Mouse (Mus musculus) ES-E14 (cell line): Measurements from ENCODE around the gene Tor3a.

ENCODE experiments used
- CHD2 ChIP-seq: IDR thresholded peaks from 2 replicates; pipeline ENCODE4 v1.6.1; 2014; ENCODE audit warnings: mild to moderate bottlenecking, low read depth, low read length, inconsistent platforms
- HCFC1 ChIP-seq: IDR thresholded peaks from 2 replicates; pipeline ENCODE4 v1.6.1; 2012; ENCODE audit warnings: low read length, inconsistent platforms, borderline replicate concordance; ENCODE audit not compliant: insufficient read depth
- MAFK ChIP-seq: IDR thresholded peaks from 2 replicates; pipeline ENCODE4 v1.6.1; 2014; ENCODE audit warnings: mild to moderate bottlenecking, low read depth, low read length, inconsistent platforms; ENCODE audit not compliant: insufficient read depth
- ZC3H11A ChIP-seq: IDR thresholded peaks from 2 replicates; pipeline ENCODE4 v1.6.1; 2012; ENCODE audit warnings: low read depth, mild to moderate bottlenecking, inconsistent platforms, low read length, borderline replicate concordance
- ZNF384 ChIP-seq: IDR thresholded peaks from 2 replicates; pipeline ENCODE4 v1.6.1; 2012; ENCODE audit warnings: low read depth, low read length, inconsistent platforms

DNA sequence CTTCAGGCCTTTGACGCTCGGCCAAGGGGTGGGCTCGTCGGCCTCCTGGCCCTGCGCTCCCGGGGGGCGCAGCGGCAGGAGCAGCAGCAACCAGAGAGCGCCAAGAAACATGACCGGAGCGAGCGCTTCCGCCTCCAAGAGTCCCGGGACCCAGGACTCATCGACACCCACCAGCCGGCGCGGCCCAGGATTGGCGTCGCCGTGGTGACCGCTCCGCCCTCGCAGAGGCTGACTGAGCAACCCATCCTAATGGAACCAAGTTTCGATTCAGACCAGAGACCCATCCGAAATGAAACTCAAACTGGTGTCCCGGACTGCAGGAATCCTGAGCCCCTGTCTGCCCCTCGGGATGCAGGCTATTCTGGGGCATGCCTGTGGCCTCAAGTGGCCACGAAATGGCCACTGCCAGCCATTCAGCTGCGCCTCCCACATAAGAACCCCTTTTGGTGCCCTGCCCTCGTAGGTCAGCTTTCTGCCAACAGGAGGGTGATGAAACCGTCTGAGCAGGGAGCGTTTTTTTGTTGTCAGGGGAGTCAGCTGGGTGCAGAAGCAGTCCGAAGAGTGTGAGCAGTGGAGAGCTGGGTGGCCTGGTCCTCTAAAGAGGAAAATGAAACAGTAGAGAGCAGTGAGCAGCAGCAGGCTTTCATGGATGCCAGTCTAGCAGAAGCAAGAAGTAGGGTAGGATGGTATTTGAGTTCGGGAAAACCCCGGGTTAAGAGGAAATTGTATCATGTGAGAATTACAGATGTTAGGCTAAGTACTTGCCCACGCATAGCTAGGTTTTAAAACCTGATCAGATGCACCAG lies at the start of gene Tor3a:
- TF ChIP-seq HCFC1 (no peak), ZC3H11A (no peak), CHD2 (no peak), ZNF384 (no peak), MAFK (no peak)
